Mouse (Mus musculus): ENCODE results near the gene Lmtk2. TPM values are rescaled to one million over a fixed set of nuclear protein-coding genes. Genes with fewer than 3 reads are reported as not detected.

Gene Lmtk2
- polyA plus RNA-seq (2015; fragmentation: Illumina TruSeq; extraction: RNeasy Lipid Tissue Mini Kit (QIAGEN cat#74804); ENCODE audit: insufficient read depth, low replicate concordance), result 18.0 TPM

GRCm38 (mm10) chr5:144100149-144100935 lies at the start of gene Lmtk2:
TSS of gene Lmtk2 (plus strand) at chr5:144100436.

DNA sequence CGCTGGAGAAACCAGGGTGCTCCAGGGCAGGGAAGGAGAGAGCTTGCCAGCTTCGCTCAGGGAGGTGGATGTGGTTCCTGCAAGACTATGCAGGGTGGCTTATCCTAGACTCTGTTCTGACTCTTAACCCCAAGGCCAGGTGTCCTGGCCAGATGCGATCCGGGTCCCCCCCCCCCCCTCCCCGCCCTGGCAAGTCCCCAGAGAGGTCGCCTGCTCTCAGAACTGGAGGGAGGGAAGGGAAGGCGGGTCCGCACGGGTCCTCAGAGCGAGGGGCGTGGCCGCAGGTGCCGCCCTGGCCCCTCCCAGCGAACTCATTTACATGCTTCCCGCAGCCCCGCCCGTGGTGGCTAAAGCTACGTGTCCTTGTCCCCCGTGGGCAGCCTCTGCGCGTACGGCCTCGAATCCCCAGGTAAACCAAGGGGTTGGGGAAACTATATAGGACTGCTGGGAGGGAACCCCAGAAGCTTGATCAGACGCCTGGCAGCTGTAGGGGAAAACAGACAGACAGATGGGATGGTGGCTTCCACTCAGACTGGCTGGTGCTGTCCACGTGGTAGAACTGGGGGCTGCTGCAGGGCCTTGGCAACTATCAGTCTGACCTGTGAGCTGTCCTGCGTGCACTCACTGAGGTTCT lies 89.8 kb downstream of the Lmtk2 start, which contains the start of gene Bhlha15:
Bhlha15 (plus strand) TSS at position 337 of the 634 bp plus-strand sequence.

GRCm38 (mm10) chr5:144223503-144223862 lies 123.2 kb downstream of the Lmtk2 start, which contains the start of gene Tecpr1:
TSS of gene Tecpr1 (minus strand) at chr5:144223615.

Other genes starting within 250 kb of the Lmtk2 start
- gene Ankrd61, start 202.8 kb upstream of the Lmtk2 start, polyA plus RNA-seq (2015; fragmentation: Illumina TruSeq; extraction: RNeasy Lipid Tissue Mini Kit (QIAGEN cat#74804); ENCODE audit: insufficient read depth, low replicate concordance), result 0.21 TPM
- 27.0 TPM for gene Aimp2, start 190.6 kb upstream of the Lmtk2 start, polyA plus RNA-seq (2015; fragmentation: Illumina TruSeq; extraction: RNeasy Lipid Tissue Mini Kit (QIAGEN cat#74804); ENCODE audit: insufficient read depth, low replicate concordance)
- gene Pms2, start 190.5 kb upstream of the Lmtk2 start, polyA plus RNA-seq (2015; fragmentation: Illumina TruSeq; extraction: RNeasy Lipid Tissue Mini Kit (QIAGEN cat#74804); ENCODE audit: insufficient read depth, low replicate concordance), result 25.8 TPM
- 1.9 TPM for gene Gm42421, start 172.3 kb upstream of the Lmtk2 start, polyA plus RNA-seq (2015; fragmentation: Illumina TruSeq; extraction: RNeasy Lipid Tissue Mini Kit (QIAGEN cat#74804); ENCODE audit: insufficient read depth, low replicate concordance)
- gene Rsph10b, start 167.4 kb upstream of the Lmtk2 start, polyA plus RNA-seq (2015; fragmentation: Illumina TruSeq; extraction: RNeasy Lipid Tissue Mini Kit (QIAGEN cat#74804); ENCODE audit: insufficient read depth, low replicate concordance), result 1.9 TPM
- gene Ccz1, start 85.6 kb upstream of the Lmtk2 start, polyA plus RNA-seq (2015; fragmentation: Illumina TruSeq; extraction: RNeasy Lipid Tissue Mini Kit (QIAGEN cat#74804); ENCODE audit: insufficient read depth, low replicate concordance), result 93.1 TPM
- gene Ocm, start 73.8 kb upstream of the Lmtk2 start, polyA plus RNA-seq (2015; fragmentation: Illumina TruSeq; extraction: RNeasy Lipid Tissue Mini Kit (QIAGEN cat#74804); ENCODE audit: insufficient read depth, low replicate concordance), result not detected
- 2.0 TPM for gene Bhlha15, start 89.8 kb downstream of the Lmtk2 start, polyA plus RNA-seq (2015; fragmentation: Illumina TruSeq; extraction: RNeasy Lipid Tissue Mini Kit (QIAGEN cat#74804); ENCODE audit: insufficient read depth, low replicate concordance)
- gene Tecpr1, start 123.2 kb downstream of the Lmtk2 start, polyA plus RNA-seq (2015; fragmentation: Illumina TruSeq; extraction: RNeasy Lipid Tissue Mini Kit (QIAGEN cat#74804); ENCODE audit: insufficient read depth, low replicate concordance), result 26.0 TPM
- 65.9 TPM for gene Bri3, start 144.0 kb downstream of the Lmtk2 start, polyA plus RNA-seq (2015; fragmentation: Illumina TruSeq; extraction: RNeasy Lipid Tissue Mini Kit (QIAGEN cat#74804); ENCODE audit: insufficient read depth, low replicate concordance)

Data from spleen, adult 10 weeks (tissue).